Mouse (Mus musculus) cerebellum, adult 2 months (tissue): ENCODE results near the gene Anapc4.

Experiments used
- CTCF ChIP-seq: fragments of 200-500 bp; IDR thresholded peaks from 2 replicates; pipeline ENCODE4 v1.5.1; 2011; ENCODE audit warnings: low read depth, mild to moderate bottlenecking, control low read depth, low read length, moderate library complexity, borderline replicate concordance; ENCODE audit not compliant: insufficient read depth
- POLR2A ChIP-seq: fragments of 200-500 bp; IDR thresholded peaks from 2 replicates; pipeline ENCODE4 v1.6.1; 2011; ENCODE audit warnings: low read length, control low read depth, borderline replicate concordance; ENCODE audit not compliant: insufficient read depth

GRCm38 (mm10) chr5:52910159-52910591 is 76.4 kb downstream of the Anapc4 start:
- no peak for TF ChIP-seq POLR2A
- no peak for TF ChIP-seq CTCF
